Mouse (Mus musculus): Measurements from ENCODE around the gene Mdfic. TPM values are rescaled to one million over a fixed set of nuclear protein-coding genes. Genes with fewer than 3 reads are reported as not detected.
"Not testable (repeated sequence)": the region's sequence is repeated elsewhere in the genome, so short reads cannot be mapped to it uniquely, and the experiment has no call there.

Mdfic gene
- total and polyA plus RNA-seq, 2 experiments from 2014 or later = 0.52 to 4.2 TPM

- ATAC-seq (ENCODE audit: low FRiP score) (no peak), DNase-seq (ENCODE audit: low spot score) (no peak)
- TF ChIP-seq CTCF (IDR thresholded peaks at IDR 0.05) = no peak
- no peaks in the 10 kb centered on the region for H3K4me1 ChIP-seq (ENCODE audit: insufficient read depth, low read length)
- H3K4me2 ChIP-seq (ENCODE audit: low read depth, low read length, poor library complexity, severe bottlenecking) = no peak overlapping the region
- no peaks in the 10 kb centered on the region for H3K9me3 ChIP-seq (ENCODE audit: low read length)
- no peaks in the 10 kb centered on the region for H3K36me3 ChIP-seq (ENCODE audit: insufficient read depth, low read length)
- no peak overlapping the region for H3K4me3 ChIP-seq (ENCODE audit: low read depth, low read length)
- H3K27me3 ChIP-seq (ENCODE audit: insufficient read depth, low read length) = no peaks in the 10 kb centered on the region
- WGBS = 95% methylated on average over 2 of the region's 2 CpGs
- H3K27ac ChIP-seq (ENCODE audit: low read depth, low read length) = no peak overlapping the region
- H3K9ac ChIP-seq (replicated peaks; ENCODE audit: low read length, poor library complexity, severe bottlenecking) = no peak overlapping the region
These were observed 5.2 kb upstream of the Mdfic start for GRCm38 (mm10) chr6:15714996-15715844.

GRCm38 (mm10) chr6:15719919-15720318 lies 542 bp upstream of the Mdfic start:
- ATAC-seq (ENCODE audit: low FRiP score) = no peak
- WGBS = 73% methylated on average over 6 of the region's 6 CpGs

GRCm38 (mm10) chr6:15720818-15721715 lies 606 bp downstream of the Mdfic start:
- ATAC-seq (ENCODE audit: low FRiP score) = peak; percentile 64
- Histone ChIP-seq H3K27ac (ENCODE audit: low read depth, low read length) (no peak overlapping the region), H3K36me3 (ENCODE audit: insufficient read depth, low read length) (no peaks in the 10 kb centered on the region), H3K27me3 (ENCODE audit: insufficient read depth, low read length) (peaks cover 7% of the 10 kb centered on the region; the same call in 1 of the 2 replicates), H3K4me3 (ENCODE audit: low read depth, low read length) (peak overlapping the region; percentile 68), H3K4me2 (ENCODE audit: low read depth, low read length, poor library complexity, severe bottlenecking) (peak overlapping the region; percentile 99), H3K9ac (replicated peaks; ENCODE audit: low read length, poor library complexity, severe bottlenecking) (peak overlapping the region; percentile 52), H3K9me3 (ENCODE audit: low read length) (no peaks in the 10 kb centered on the region), H3K4me1 (ENCODE audit: insufficient read depth, low read length) (no peaks in the 10 kb centered on the region; the same call in 1 of the 2 replicates)
- peak; percentile 15 for DNase-seq (ENCODE audit: low spot score)
- WGBS = under 1% methylated on average over 56 of the region's 60 CpGs
- TF ChIP-seq CTCF (IDR thresholded peaks at IDR 0.05) = no peak

More at GRCm38 (mm10) chr6:15719919-15720318, 542 bp upstream of the Mdfic start:
- Histone ChIP-seq H3K9ac (replicated peaks; ENCODE audit: low read length, poor library complexity, severe bottlenecking) (no peak overlapping the region), H3K36me3 (ENCODE audit: insufficient read depth, low read length) (no peaks in the 10 kb centered on the region), H3K27ac (ENCODE audit: low read depth, low read length) (no peak overlapping the region), H3K4me3 (ENCODE audit: low read depth, low read length) (no peak overlapping the region), H3K4me2 (ENCODE audit: low read depth, low read length, poor library complexity, severe bottlenecking) (no peak overlapping the region), H3K9me3 (ENCODE audit: low read length) (no peaks in the 10 kb centered on the region), H3K27me3 (ENCODE audit: insufficient read depth, low read length) (peaks cover 7% of the 10 kb centered on the region; the same call in 1 of the 2 replicates), H3K4me1 (ENCODE audit: insufficient read depth, low read length) (no peaks in the 10 kb centered on the region; the same call in 1 of the 2 replicates)
- no peak for DNase-seq (ENCODE audit: low spot score)
- TF ChIP-seq CTCF (IDR thresholded peaks at IDR 0.05) = no peak

- no peak overlapping the region for H3K9ac ChIP-seq (replicated peaks; ENCODE audit: low read length, poor library complexity, severe bottlenecking)
- peak overlapping the region; percentile 99 for H3K4me2 ChIP-seq (ENCODE audit: low read depth, low read length, poor library complexity, severe bottlenecking)
- H3K4me1 ChIP-seq (ENCODE audit: insufficient read depth, low read length) = no peaks in the 10 kb centered on the region; the same call in 1 of the 2 replicates
- no peak for TF ChIP-seq CTCF (IDR thresholded peaks at IDR 0.05)
- H3K9me3 ChIP-seq (ENCODE audit: low read length) = no peaks in the 10 kb centered on the region
- H3K27ac ChIP-seq (ENCODE audit: low read depth, low read length) = no peak overlapping the region
- peaks cover 7% of the 10 kb centered on the region; the same call in 1 of the 2 replicates for H3K27me3 ChIP-seq (ENCODE audit: insufficient read depth, low read length)
- H3K4me3 ChIP-seq (ENCODE audit: low read depth, low read length) = peak overlapping the region; percentile 68
- DNase-seq (ENCODE audit: low spot score) (no peak), ATAC-seq (ENCODE audit: low FRiP score) (no peak)
- no peaks in the 10 kb centered on the region for H3K36me3 ChIP-seq (ENCODE audit: insufficient read depth, low read length)
- 43% methylated on average over 5 of the region's 5 CpGs for WGBS
These were observed 1.2 kb downstream of the Mdfic start for GRCm38 (mm10) chr6:15721716-15722031.

GRCm38 (mm10) chr6:15722631-15723030 lies 2.2 kb downstream of the Mdfic start:
- H3K4me1 ChIP-seq (ENCODE audit: insufficient read depth, low read length); DNase-seq (ENCODE audit: low spot score); H3K9me3 ChIP-seq (ENCODE audit: low read length); ATAC-seq (ENCODE audit: low FRiP score); H3K27ac ChIP-seq (ENCODE audit: low read depth, low read length); H3K36me3 ChIP-seq (ENCODE audit: insufficient read depth, low read length); H3K4me3 ChIP-seq (ENCODE audit: low read depth, low read length); H3K4me2 ChIP-seq (ENCODE audit: low read depth, low read length, poor library complexity, severe bottlenecking); H3K9ac ChIP-seq (replicated peaks; ENCODE audit: low read length, poor library complexity, severe bottlenecking); H3K27me3 ChIP-seq (ENCODE audit: insufficient read depth, low read length): not testable (repeated sequence)
- WGBS = 92% methylated on average over 6 of the region's 8 CpGs
